Mouse (Mus musculus): Measurements from ENCODE around the gene Iqgap1.

DNA sequence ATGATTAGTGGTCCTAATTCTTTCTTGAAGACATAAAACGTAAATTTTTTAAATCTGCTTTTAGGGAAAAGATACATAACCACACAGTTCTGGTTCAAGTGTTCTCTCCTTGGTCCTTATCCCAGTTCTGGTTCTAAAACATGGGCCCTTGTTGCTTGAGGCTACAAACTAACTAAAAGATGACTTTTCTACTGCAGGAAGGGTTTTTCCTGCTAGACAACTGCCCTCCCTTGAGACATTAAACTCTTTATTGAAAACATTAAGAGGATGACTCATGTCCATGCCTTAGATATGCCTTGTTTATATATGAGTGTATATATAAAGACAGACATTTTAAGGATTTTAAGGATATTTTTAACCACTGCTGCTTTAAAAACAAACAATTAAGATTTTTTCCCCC is 17.4 kb upstream of the Iqgap1 start:
- no peak for TF ChIP-seq CTCF (IDR thresholded peaks at IDR 0.05)
- TF ChIP-seq POLR2A (IDR thresholded peaks at IDR 0.05; ENCODE audit: insufficient read depth, low read depth, low read length), result no peak
